ENCODE assay signal across 9 mouse cellular contexts in genomic region chr12:4717417-4717816, GRCm38 (mm10). TPM values are rescaled to one million over a fixed set of nuclear protein-coding genes. Genes with fewer than 3 reads are reported as not detected.
A peak's percentile ranks its signal among the peaks of the same experiment; 100 is the strongest.
DNase-seq lines count a peak whose midpoint lies in the region; ATAC-seq and TF ChIP-seq lines count a peak whose summit lies in the region.
"Had no signal": no experiment of that assay in that cellular context is flagged by ENCODE, and none has a peak within 500 bp of the region (broad histone marks: within the 10 kb centered on the region; RNA-seq: fewer than 3 reads in every experiment).

No protein-coding gene starts in this region.

- no peak overlapping the region for H3K9ac ChIP-seq in ES-E14 (ENCODE audit: insufficient read depth, low read depth, low read length, poor library complexity, severe bottlenecking)

- DNase-seq in adrenal gland, adult 2 months = peak; percentile 21
- no peak for DNase-seq in adrenal gland, postnatal 4 days (ENCODE audit: low spot score in 2 of 2)
- DNase-seq in ES-E14 (ENCODE audit: low read depth, low spot score) = peak; percentile 48
- DNase-seq in limb, embryonic 10.5 days (ENCODE audit: low spot score) = peak; percentile 30
- no peak for DNase-seq in gastrocnemius, adult 18-20 months (ENCODE audit: low spot score)
- no peak for DNase-seq in right cerebral cortex, postnatal 10 days (ENCODE audit: low spot score in 2 of 2)

- no peaks in the 10 kb centered on the region for H3K9me3 ChIP-seq in ES-E14 (ENCODE audit: control insufficient read depth, insufficient read depth, low read depth, low read length)
- no peaks in the 10 kb centered on the region for H3K9me3 ChIP-seq in erythroblast, embryonic 14.5 days (ENCODE audit: control insufficient read depth, low read length)
- no peaks in the 10 kb centered on the region for H3K9me3 ChIP-seq in limb, embryonic 10.5 days (replicated peaks)

- H3K36me3 ChIP-seq in ES-E14 (ENCODE audit: control insufficient read depth, insufficient read depth, low read length, poor library complexity, severe bottlenecking) = peaks cover 2% of the 10 kb centered on the region; the same call in 1 of the 2 replicates
- H3K36me3 ChIP-seq in erythroblast, embryonic 14.5 days (ENCODE audit: control insufficient read depth) = peaks cover 26% of the 10 kb centered on the region
- H3K36me3 ChIP-seq in limb, embryonic 10.5 days = no peaks in the 10 kb centered on the region; the same call in 1 of the 2 replicates

- no peaks in the 10 kb centered on the region for H3K27me3 ChIP-seq in erythroblast, embryonic 14.5 days (ENCODE audit: control insufficient read depth)
- 0 out of 2 replicates have a peak, but pooled peaks cover 10% of the 10 kb centered on the region for H3K27me3 ChIP-seq in limb, embryonic 10.5 days (ENCODE audit: low read depth, poor library complexity, severe bottlenecking)

- H3K4me3 ChIP-seq in ES-E14 (ENCODE audit: insufficient read depth in 1 of 2, low read depth in 1 of 2, low read length in 2 of 2, poor library complexity in 1 of 2, severe bottlenecking in 1 of 2) = peak overlapping the region in 1 of 2 experiments; percentile 23; a peak in 1 of 4 replicates
- H3K4me3 ChIP-seq in erythroblast, embryonic 14.5 days (replicated peaks) = peak overlapping the region; percentile 38
- H3K4me3 ChIP-seq in limb, embryonic 10.5 days = no peak overlapping the region

- 0 out of 2 replicates have a peak, but pooled peaks have one; percentile 53 for ATAC-seq in monocyte, adult 5-6 weeks (replicated peaks; ENCODE audit: insufficient number of reproducible peaks, low FRiP score, low TSS enrichment, poor library complexity, severe bottlenecking)

- in situ Hi-C loops in ES-E14 (cut with MboI; ENCODE audit: low sequenced_read_pairs in 2 of 2, unreplicated experiment in 2 of 2) = no loop called here

- no peak overlapping the region for H3K27ac ChIP-seq in ES-E14 (ENCODE audit: insufficient read depth, low read depth, low read length, poor library complexity, severe bottlenecking)
- H3K27ac ChIP-seq in limb, embryonic 10.5 days = no peak overlapping the region
- H3K27ac ChIP-seq: macrophage had no signal

- WGBS in limb, embryonic 10.5 days = 7% methylated on average over 7 of the region's 7 CpGs

- peaks cover 2% of the 10 kb centered on the region in 2 experiments; a peak in 3 of 4 replicates for H3K4me1 ChIP-seq in ES-E14 (ENCODE audit: control insufficient read depth in 2 of 2, insufficient read depth in 2 of 2, low read length in 2 of 2, poor library complexity in 1 of 2)
- H3K4me1 ChIP-seq in erythroblast, embryonic 14.5 days (ENCODE audit: control insufficient read depth) = peaks cover 64% of the 10 kb centered on the region
- peaks cover 7% of the 10 kb centered on the region; the same call in 1 of the 2 replicates for H3K4me1 ChIP-seq in limb, embryonic 10.5 days

TF ChIP-seq in ES-E14, 5 proteins besides CTCF, POLR2A, EP300 and RAD21:
- TF ChIP-seq ZC3H11A (IDR thresholded peaks at IDR 0.05; ENCODE audit: borderline replicate concordance, low read depth, low read length) (no peak), ZNF384 (IDR thresholded peaks at IDR 0.05; ENCODE audit: low read depth, low read length) (no peak), MAFK (IDR thresholded peaks at IDR 0.05; ENCODE audit: insufficient read depth, low read depth, low read length) (no peak)

RNA-seq across cellular contexts. Expression of gene Fam228a, which starts 20.8 kb away (rescaled TPM):
- total RNA-seq in adrenal gland, adult 2 months (2021) = under 1 TPM; 0.12 to 0.35 TPM
- polyA plus RNA-seq in adrenal gland, adult 2 months (2012; rRNA removed) = 0.09 TPM in 1 of 2 replicates, not detected in the other
- total RNA-seq in adrenal gland, postnatal 4 days (2021) = under 1 TPM; 0.34 to 0.39 TPM
- total RNA-seq in ES-E14 (2012; rRNA removed) = 0.31 and 0.58 TPM in 2 replicates
- polyA plus RNA-seq in erythroblast, embryonic 14.5 days (2012) = not detected in 2 replicates
- 0.13 and 0.14 TPM in 2 replicates for polyA plus RNA-seq in limb, embryonic 10.5 days (2016; fragmentation: Nextera tagmentation; extraction: Ambion mirVana)
- 0.85 TPM in 1 of 3 replicates, not detected in the others for total RNA-seq in monocyte, adult 5-6 weeks (2017)
- under 1 TPM; 0.12 to 0.25 TPM for total RNA-seq in gastrocnemius, adult 18-20 months (2021)
- polyA plus RNA-seq: macrophage had no signal

RNA-seq across cellular contexts. Expression of gene Pfn4, which starts 51.4 kb away (rescaled TPM):
- total RNA-seq in adrenal gland, adult 2 months (2021) = 1 to 10 TPM; 1.4 to 2.9 TPM
- 0.03 and 0.29 TPM in 2 replicates for polyA plus RNA-seq in adrenal gland, adult 2 months (2012; rRNA removed)
- total RNA-seq in adrenal gland, postnatal 4 days (2021) = 1 to 10 TPM; 4.3 to 6.7 TPM
- total RNA-seq in ES-E14 (2012; rRNA removed) = 0.26 and 1.8 TPM in 2 replicates
- not detected in 2 replicates for polyA plus RNA-seq in erythroblast, embryonic 14.5 days (2012)
- polyA plus RNA-seq in limb, embryonic 10.5 days (2016; fragmentation: Nextera tagmentation; extraction: Ambion mirVana) = 1.0 and 1.9 TPM in 2 replicates
- not detected in 3 replicates for total RNA-seq in monocyte, adult 5-6 weeks (2017)
- total RNA-seq in gastrocnemius, adult 18-20 months (2021) = 1 to 10 TPM; 1.4 to 2.3 TPM
- polyA plus RNA-seq: macrophage had no signal

RNA-seq across cellular contexts. Expression of gene Fam228b, which starts 51.6 kb away (rescaled TPM):
- 1 to 10 TPM; 3.7 to 3.8 TPM for total RNA-seq in adrenal gland, adult 2 months (2021)
- polyA plus RNA-seq in adrenal gland, adult 2 months (2012; rRNA removed) = 0.82 and 3.2 TPM in 2 replicates
- total RNA-seq in adrenal gland, postnatal 4 days (2021) = 10 to 100 TPM; 13.2 to 14.1 TPM
- 3.0 and 4.0 TPM in 2 replicates for total RNA-seq in ES-E14 (2012; rRNA removed)
- polyA plus RNA-seq in erythroblast, embryonic 14.5 days (2012) = 0.01 and 0.02 TPM in 2 replicates
- 1.2 and 1.4 TPM in 2 replicates for polyA plus RNA-seq in limb, embryonic 10.5 days (2016; fragmentation: Nextera tagmentation; extraction: Ambion mirVana)
- total RNA-seq in monocyte, adult 5-6 weeks (2017) = 0.29 to 0.57 TPM in 2 of 3 replicates, not detected in the other
- 1 to 10 TPM; 7.8 to 8.8 TPM for total RNA-seq in gastrocnemius, adult 18-20 months (2021)

Comparison
In these comparisons a context has a peak if more than half of its experiments do, and no peak if none do; other contexts are left out.
1. DNase-seq: peak in adrenal gland, adult 2 months (single experiment), ES-E14 (single experiment) and limb, embryonic 10.5 days (single experiment); none in adrenal gland, postnatal 4 days (0 of 2), gastrocnemius, adult 18-20 months (single experiment) and right cerebral cortex, postnatal 10 days (0 of 2).